Mouse (Mus musculus) G1E (cell line): ENCODE measurements around the gene Tsks.

Experiments
- CTCF ChIP-seq: IDR thresholded peaks from 2 replicates; pipeline ENCODE4 v1.5.1; 2012; ENCODE audit warnings: low read depth, low read length, inconsistent platforms, mixed read lengths
- GATA2 ChIP-seq: IDR thresholded peaks from 2 replicates; pipeline ENCODE4 v1.6.1; 2012; ENCODE audit warnings: low read depth, low read length, inconsistent platforms, borderline replicate concordance
- TAL1 ChIP-seq: conservative IDR thresholded peaks from 2 replicates; pipeline ENCODE4 v1.6.1; 2012; ENCODE audit warnings: low read depth, low read length, inconsistent platforms, mixed read lengths

GRCm38 (mm10) chr7:44997940-44998428 is 55.0 kb downstream of the Tsks start:
- TF ChIP-seq CTCF (no peak), TAL1 (no peak), GATA2 (no peak)
